Mouse (Mus musculus): ENCODE measurements around the gene Espl1. TPM values are rescaled to one million over a fixed set of nuclear protein-coding genes. Genes with fewer than 3 reads are reported as not detected.

The Espl1 gene
- polyA plus RNA-seq, 1 experiment, result 45.3 TPM

- H3K4me3 ChIP-seq (ENCODE audit: control insufficient read depth, low read depth, low read length), result no peak overlapping the region
- no peak overlapping the region for H3K27ac ChIP-seq (ENCODE audit: control insufficient read depth, insufficient read depth, low read depth, low read length)
- H3K4me1 ChIP-seq (ENCODE audit: control insufficient read depth, insufficient read depth, low read length), result no peaks in the 10 kb centered on the region
- H3K27me3 ChIP-seq (ENCODE audit: control insufficient read depth, insufficient read depth, low read length), result no peaks in the 10 kb centered on the region
- peaks cover 2% of the 10 kb centered on the region for H3K36me3 ChIP-seq (ENCODE audit: control insufficient read depth, insufficient read depth, low read length)
- no peak for TF ChIP-seq CTCF (IDR thresholded peaks at IDR 0.05; ENCODE audit: control insufficient read depth, insufficient read depth, insufficient replicate concordance, low read depth, low read length)
- TF ChIP-seq POLR2A (IDR thresholded peaks at IDR 0.05; ENCODE audit: control insufficient read depth, low read depth, low read length), result no peak
Measured at GRCm38 (mm10) chr15:102339612-102340011, 43.5 kb downstream of the Espl1 start.

- no peaks in the 10 kb centered on the region for H3K4me1 ChIP-seq (ENCODE audit: control insufficient read depth, insufficient read depth, low read length)
- no peak overlapping the region for H3K4me3 ChIP-seq (ENCODE audit: control insufficient read depth, low read depth, low read length)
- no peaks in the 10 kb centered on the region for H3K27me3 ChIP-seq (ENCODE audit: control insufficient read depth, insufficient read depth, low read length)
- H3K36me3 ChIP-seq (ENCODE audit: control insufficient read depth, insufficient read depth, low read length), result peaks cover 2% of the 10 kb centered on the region
- no peak for TF ChIP-seq POLR2A (IDR thresholded peaks at IDR 0.05; ENCODE audit: control insufficient read depth, low read depth, low read length)
- peak; percentile 24; the same call in 1 of the 2 replicates for TF ChIP-seq CTCF (IDR thresholded peaks at IDR 0.05; ENCODE audit: control insufficient read depth, insufficient read depth, insufficient replicate concordance, low read depth, low read length)
- no peak overlapping the region for H3K27ac ChIP-seq (ENCODE audit: control insufficient read depth, insufficient read depth, low read depth, low read length)
Measured at GRCm38 (mm10) chr15:102341580-102341979, 45.5 kb downstream of the Espl1 start.

GRCm38 (mm10) chr15:102344490-102344889, 48.4 kb downstream of the Espl1 start:
- Histone ChIP-seq H3K27ac (ENCODE audit: control insufficient read depth, insufficient read depth, low read depth, low read length) (no peak overlapping the region), H3K4me1 (ENCODE audit: control insufficient read depth, insufficient read depth, low read length) (no peaks in the 10 kb centered on the region), H3K36me3 (ENCODE audit: control insufficient read depth, insufficient read depth, low read length) (peaks cover 1% of the 10 kb centered on the region), H3K27me3 (ENCODE audit: control insufficient read depth, insufficient read depth, low read length) (no peaks in the 10 kb centered on the region), H3K4me3 (ENCODE audit: control insufficient read depth, low read depth, low read length) (no peak overlapping the region)
- TF ChIP-seq CTCF (IDR thresholded peaks at IDR 0.05; ENCODE audit: control insufficient read depth, insufficient read depth, insufficient replicate concordance, low read depth, low read length) (no peak), POLR2A (IDR thresholded peaks at IDR 0.05; ENCODE audit: control insufficient read depth, low read depth, low read length) (no peak)

GRCm38 (mm10) chr15:102346444-102346843, 50.4 kb downstream of the Espl1 start:
- H3K36me3 ChIP-seq (ENCODE audit: control insufficient read depth, insufficient read depth, low read length), result no peaks in the 10 kb centered on the region; the same call in 1 of the 2 replicates
- H3K4me1 ChIP-seq (ENCODE audit: control insufficient read depth, insufficient read depth, low read length), result peaks cover 6% of the 10 kb centered on the region
- H3K27me3 ChIP-seq (ENCODE audit: control insufficient read depth, insufficient read depth, low read length), result no peaks in the 10 kb centered on the region
- no peak overlapping the region for H3K27ac ChIP-seq (ENCODE audit: control insufficient read depth, insufficient read depth, low read depth, low read length)
- TF ChIP-seq CTCF (IDR thresholded peaks at IDR 0.05; ENCODE audit: control insufficient read depth, insufficient read depth, insufficient replicate concordance, low read depth, low read length), result no peak
- TF ChIP-seq POLR2A (IDR thresholded peaks at IDR 0.05; ENCODE audit: control insufficient read depth, low read depth, low read length), result no peak
- H3K4me3 ChIP-seq (ENCODE audit: control insufficient read depth, low read depth, low read length), result no peak overlapping the region

GRCm38 (mm10) chr15:102350138-102350941, 54.3 kb downstream of the Espl1 start, which contains the start of gene Aaas:
Aaas (minus strand) TSS chr15:102350771.
- H3K4me1 ChIP-seq (ENCODE audit: control insufficient read depth, insufficient read depth, low read length), result peaks cover 11% of the 10 kb centered on the region
- peak within 1 kb of the TSS; percentile 99 for H3K4me3 ChIP-seq (ENCODE audit: control insufficient read depth, low read depth, low read length)
- TF ChIP-seq CTCF (IDR thresholded peaks at IDR 0.05; ENCODE audit: control insufficient read depth, insufficient read depth, insufficient replicate concordance, low read depth, low read length), result peak; percentile 89
- TF ChIP-seq POLR2A (IDR thresholded peaks at IDR 0.05; ENCODE audit: control insufficient read depth, low read depth, low read length), result peak; percentile 81
- H3K27ac ChIP-seq (ENCODE audit: control insufficient read depth, insufficient read depth, low read depth, low read length), result peak within 1 kb of the TSS; percentile 87
- no peaks in the 10 kb centered on the region; the same call in 1 of the 2 replicates for H3K36me3 ChIP-seq (ENCODE audit: control insufficient read depth, insufficient read depth, low read length)
- peaks cover 3% of the 10 kb centered on the region; the same call in 1 of the 2 replicates for H3K27me3 ChIP-seq (ENCODE audit: control insufficient read depth, insufficient read depth, low read length)

- peak overlapping the region; percentile 87 for H3K27ac ChIP-seq (ENCODE audit: control insufficient read depth, insufficient read depth, low read depth, low read length)
- H3K27me3 ChIP-seq (ENCODE audit: control insufficient read depth, insufficient read depth, low read length), result peaks cover 3% of the 10 kb centered on the region; the same call in 1 of the 2 replicates
- no peaks in the 10 kb centered on the region; the same call in 1 of the 2 replicates for H3K36me3 ChIP-seq (ENCODE audit: control insufficient read depth, insufficient read depth, low read length)
- H3K4me1 ChIP-seq (ENCODE audit: control insufficient read depth, insufficient read depth, low read length), result peaks cover 16% of the 10 kb centered on the region
- TF ChIP-seq POLR2A (IDR thresholded peaks at IDR 0.05; ENCODE audit: control insufficient read depth, low read depth, low read length), result no peak
- TF ChIP-seq CTCF (IDR thresholded peaks at IDR 0.05; ENCODE audit: control insufficient read depth, insufficient read depth, insufficient replicate concordance, low read depth, low read length), result no peak
- peak overlapping the region; percentile 99 for H3K4me3 ChIP-seq (ENCODE audit: control insufficient read depth, low read depth, low read length)
Measured at GRCm38 (mm10) chr15:102350942-102351291, 54.9 kb downstream of the Espl1 start.

GRCm38 (mm10) chr15:102352177-102352576, 56.1 kb downstream of the Espl1 start:
- Histone ChIP-seq H3K36me3 (ENCODE audit: control insufficient read depth, insufficient read depth, low read length) (no peaks in the 10 kb centered on the region; the same call in 1 of the 2 replicates), H3K27ac (ENCODE audit: control insufficient read depth, insufficient read depth, low read depth, low read length) (no peak overlapping the region), H3K4me1 (ENCODE audit: control insufficient read depth, insufficient read depth, low read length) (peaks cover 23% of the 10 kb centered on the region), H3K27me3 (ENCODE audit: control insufficient read depth, insufficient read depth, low read length) (peaks cover 3% of the 10 kb centered on the region; the same call in 1 of the 2 replicates), H3K4me3 (ENCODE audit: control insufficient read depth, low read depth, low read length) (no peak overlapping the region)
- TF ChIP-seq CTCF (IDR thresholded peaks at IDR 0.05; ENCODE audit: control insufficient read depth, insufficient read depth, insufficient replicate concordance, low read depth, low read length), result no peak

Data from testis, adult 2 months (tissue).